Mouse (Mus musculus) kidney, postnatal 0 days (tissue): ENCODE measurements at regions not wholly inside any gene's neighbourhood (a gene's known extent, or its start where the extent isn't known, plus 50 kb on each side); places are given as distances from the start of the nearest gene placed in this dataset. TPM values are rescaled to one million over a fixed set of nuclear protein-coding genes. Genes with fewer than 3 reads are reported as not detected.
A peak's percentile ranks its signal among the peaks of the same experiment; 100 is the strongest.

ENCODE experiments used
- ATAC-seq: fragments of 200-750 bp; cut with Nextera tagmentation; replicated peaks from 2 replicates; pipeline ENCODE4 v1.8.0; 2017; ENCODE audit warnings: low read depth, moderate number of reproducible peaks, moderate TSS enrichment, moderate library complexity; ENCODE audit not compliant: low FRiP score
- DNase-seq: peaks from one replicate; pipeline ENCODE4 v3.0.0-alpha.2; 2016; ENCODE audit warnings: low spot score
- H3K27ac ChIP-seq: fragments of 300-500 bp; sonication (generic); 2 replicates; pipeline ENCODE4 v1.5.1; 2014; ENCODE audit warnings: mild to moderate bottlenecking
- H3K27me3 ChIP-seq: fragments of 300-500 bp; sonication (generic); 2 replicates; pipeline ENCODE4 v1.6.1; 2014; ENCODE audit warnings: low read length, mixed read lengths; ENCODE audit not compliant: insufficient read depth
- H3K36me3 ChIP-seq: fragments of 300-500 bp; sonication (generic); 2 replicates; pipeline ENCODE4 v1.6.1; 2014; ENCODE audit warnings: low read length, mixed read lengths; ENCODE audit not compliant: insufficient read depth
- H3K4me1 ChIP-seq: fragments of 300-500 bp; sonication (generic); replicated peaks from 2 replicates; pipeline ENCODE4 v1.6.1; 2014; ENCODE audit warnings: antibody characterized with exemption, low read length, mixed read lengths; ENCODE audit not compliant: insufficient read depth
- H3K4me2 ChIP-seq: fragments of 300-500 bp; sonication (generic); 2 replicates; pipeline ENCODE4 v1.6.1; 2014; ENCODE audit warnings: mild to moderate bottlenecking, low read length, moderate library complexity, mixed read lengths
- H3K4me3 ChIP-seq: fragments of 300-500 bp; sonication (generic); replicated peaks from 2 replicates; pipeline ENCODE4 v1.5.1; 2014; ENCODE audit warnings: low read depth, low read length
- H3K9ac ChIP-seq: fragments of 300-500 bp; sonication (generic); 2 replicates; pipeline ENCODE4 v1.6.1; 2014; ENCODE audit warnings: low read depth, low read length
- H3K9me3 ChIP-seq: fragments of 300-500 bp; sonication (generic); replicated peaks from 2 replicates; pipeline ENCODE4 v1.6.1; 2016; ENCODE audit warnings: low read length, inconsistent platforms, mixed read lengths
- CTCF ChIP-seq: IDR thresholded peaks from 2 replicates; pipeline ENCODE4 v1.5.1; 2016; ENCODE audit warnings: antibody characterized with exemption, low read depth, mild to moderate bottlenecking, moderate library complexity
- WGBS: fragments of 180-500 bp; shearing (Covaris S2); extraction: QIAGEN DNeasy Blood & Tissue Kit; methylation state at CpG from one replicate; pipeline ENCODE4 v1.1.7; 2014; 5-methylcytosine and 5-hydroxymethylcytosine counted together
- microRNA-seq: library from miRNA; unstranded; fragments of <30 nt; microRNA quantifications from one replicate; pipeline ENCODE4, GENCODE M21; 2016

DNA sequence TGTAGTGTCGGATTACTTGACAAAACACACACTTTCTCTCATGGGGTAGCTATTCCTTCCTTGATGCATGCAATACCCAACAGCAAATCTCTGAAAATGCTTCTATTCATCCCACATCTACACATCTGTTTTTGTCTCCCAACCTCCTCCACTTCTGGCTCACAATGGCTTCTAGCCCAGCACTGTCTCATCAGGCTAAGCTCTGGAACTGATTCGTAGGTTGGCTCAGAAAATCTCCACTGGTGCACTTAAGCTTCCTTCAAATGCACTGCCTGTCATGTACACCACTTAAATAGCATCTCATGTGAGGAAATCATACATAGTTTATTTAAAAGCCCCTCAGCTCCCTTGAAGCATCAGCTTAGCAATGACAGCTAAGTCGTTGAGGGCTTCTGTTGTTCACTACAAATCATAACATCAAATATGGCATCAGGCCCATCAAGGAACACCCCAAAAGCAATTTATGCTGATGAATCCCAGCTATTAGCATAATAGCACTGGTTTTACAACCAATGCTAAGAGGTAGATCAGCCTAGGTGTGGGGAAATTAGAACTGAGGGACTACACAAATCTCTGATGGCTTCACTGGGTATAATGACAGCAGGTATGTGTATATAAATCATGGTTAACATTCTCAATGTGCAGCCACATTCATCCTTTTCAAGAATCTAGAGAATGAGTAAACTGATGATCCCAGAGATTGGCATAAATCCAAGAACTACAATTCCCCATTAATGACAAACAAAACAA, 103.5 kb upstream of the Tusc1 start:
- no peak for ATAC-seq
- no peak overlapping the region for H3K4me2 ChIP-seq
- TF ChIP-seq CTCF: no peak
- WGBS: 68% methylated on average over 3 of the region's 3 CpGs
- H3K36me3 ChIP-seq: no peaks in the 10 kb centered on the region
- DNase-seq: no peak
- H3K9ac ChIP-seq: no peak overlapping the region
- no peaks in the 10 kb centered on the region for H3K4me1 ChIP-seq
- no peak overlapping the region for H3K4me3 ChIP-seq
- no peaks in the 10 kb centered on the region for H3K27me3 ChIP-seq
- H3K9me3 ChIP-seq: no peaks in the 10 kb centered on the region
- no peak overlapping the region for H3K27ac ChIP-seq

GRCm38 (mm10) chr4:93437386-93438130, 102.2 kb upstream of the Tusc1 start:
- DNase-seq: peak; percentile 89

GRCm38 (mm10) chr4:93412695-93413094, 77.4 kb upstream of the Tusc1 start:
- Histone ChIP-seq H3K4me2 (no peak overlapping the region), H3K36me3 (no peaks in the 10 kb centered on the region), H3K4me3 (no peak overlapping the region), H3K9me3 (no peaks in the 10 kb centered on the region), H3K27ac (no peak overlapping the region), H3K9ac (no peak overlapping the region), H3K4me1 (no peaks in the 10 kb centered on the region), H3K27me3 (no peaks in the 10 kb centered on the region)
- no peak for DNase-seq
- no peak for TF ChIP-seq CTCF
- ATAC-seq: no peak

More at GRCm38 (mm10) chr4:93437386-93438130, 102.2 kb upstream of the Tusc1 start:
- H3K4me2 ChIP-seq: no peak overlapping the region
- no peaks in the 10 kb centered on the region for H3K9me3 ChIP-seq
- no peaks in the 10 kb centered on the region for H3K36me3 ChIP-seq
- TF ChIP-seq CTCF: no peak
- H3K4me3 ChIP-seq: no peak overlapping the region
- no peaks in the 10 kb centered on the region for H3K27me3 ChIP-seq
- H3K9ac ChIP-seq: no peak overlapping the region
- H3K27ac ChIP-seq: no peak overlapping the region
- ATAC-seq: no peak
- no peaks in the 10 kb centered on the region for H3K4me1 ChIP-seq
- 23% methylated on average over 3 of the region's 3 CpGs for WGBS

GRCm38 (mm10) chr4:93406876-93407275, 71.6 kb upstream of the Tusc1 start:
- Histone ChIP-seq H3K9me3 (no peaks in the 10 kb centered on the region), H3K4me2 (no peak overlapping the region), H3K4me3 (no peak overlapping the region), H3K36me3 (no peaks in the 10 kb centered on the region), H3K9ac (no peak overlapping the region), H3K27me3 (no peaks in the 10 kb centered on the region), H3K4me1 (no peaks in the 10 kb centered on the region), H3K27ac (no peak overlapping the region)
- no peak for DNase-seq
- WGBS: 40% methylated on average over 2 of the region's 2 CpGs
- no peak for TF ChIP-seq CTCF
- no peak for ATAC-seq

GRCm38 (mm10) chr4:93400579-93400978, 65.3 kb upstream of the Tusc1 start:
- Histone ChIP-seq H3K27me3 (no peaks in the 10 kb centered on the region), H3K27ac (no peak overlapping the region), H3K4me2 (no peak overlapping the region), H3K36me3 (no peaks in the 10 kb centered on the region), H3K4me3 (no peak overlapping the region), H3K9me3 (no peaks in the 10 kb centered on the region), H3K4me1 (no peaks in the 10 kb centered on the region), H3K9ac (no peak overlapping the region)
- ATAC-seq: no peak
- no peak for DNase-seq
- no peak for TF ChIP-seq CTCF

Small RNA genes in the stretch of these regions (microRNA-seq; reads per million reads assigned to microRNA genes)
- gene Gm22619: not detected
